Mouse (Mus musculus) bone marrow, adult 2 months (tissue): ENCODE results near the gene 4931428F04Rik.
"Not testable (repeated sequence)": the region's sequence is repeated elsewhere in the genome, so short reads cannot be mapped to it uniquely, and the experiment has no call there.

Source experiments
- CTCF ChIP-seq: fragments of 200-500 bp; IDR thresholded peaks from 2 replicates; pipeline ENCODE4 v1.5.1; 2011; ENCODE audit warnings: low read length, control low read depth; ENCODE audit not compliant: control insufficient read depth, insufficient read depth
- POLR2A ChIP-seq: fragments of 200-500 bp; IDR thresholded peaks from 2 replicates; pipeline ENCODE4 v1.6.1; 2011; ENCODE audit warnings: low read depth, mild to moderate bottlenecking, control low read depth, low read length, borderline replicate concordance; ENCODE audit not compliant: control insufficient read depth

GRCm38 (mm10) chr8:105232321-105232693 lies 57.4 kb downstream of the 4931428F04Rik start:
- not testable (repeated sequence) for TF ChIP-seq CTCF, POLR2A
